ENCODE assay signal across 11 mouse cellular contexts in genomic region chr7:121968816-121969215, GRCm38 (mm10).
"Had no signal": no experiment of that assay in that cellular context is flagged by ENCODE, and none has a peak within 500 bp of the region (broad histone marks: within the 10 kb centered on the region; RNA-seq: fewer than 3 reads in every experiment).

No protein-coding gene starts in this region.

- H3K9ac ChIP-seq: kidney, embryonic 15.5 days; limb, embryonic 13.5 days; liver, embryonic 14.5 days; midbrain, embryonic 13.5 days; neural tube, embryonic 12.5 days had no signal

- DNase-seq: kidney, adult 2 months; kidney, postnatal 14 days; left cerebral cortex, postnatal 4 days; lung, adult 18-20 months; lung, postnatal 36 days had no signal

- H3K4me1 ChIP-seq: kidney, embryonic 15.5 days; limb, embryonic 13.5 days; midbrain, embryonic 13.5 days; neural tube, embryonic 12.5 days had no signal

- H3K27ac ChIP-seq: kidney, embryonic 15.5 days; limb, embryonic 13.5 days; liver, embryonic 14.5 days; midbrain, embryonic 13.5 days; neural tube, embryonic 12.5 days had no signal

- H3K27me3 ChIP-seq: kidney, embryonic 15.5 days; limb, embryonic 13.5 days; midbrain, embryonic 13.5 days; neural tube, embryonic 12.5 days had no signal

- H3K4me3 ChIP-seq: kidney, embryonic 15.5 days; limb, embryonic 13.5 days; midbrain, embryonic 13.5 days; myocyte; neural tube, embryonic 12.5 days had no signal
